ENCODE assay signal across 17 mouse cellular contexts in genomic region chr12:64389766-64390445, GRCm38 (mm10).
DNase-seq lines count a peak whose midpoint lies in the region; ATAC-seq and TF ChIP-seq lines count a peak whose summit lies in the region.
"Had no signal": no experiment of that assay in that cellular context is flagged by ENCODE, and none has a peak within 500 bp of the region (broad histone marks: within the 10 kb centered on the region; RNA-seq: fewer than 3 reads in every experiment).

No protein-coding gene starts in this region.

- H3K4me3 ChIP-seq in forebrain, embryonic 13.5 days = no peak overlapping the region
- H3K4me3 ChIP-seq in forebrain, postnatal 0 days (ENCODE audit: low read depth, low read length) = no peak overlapping the region
- no peak overlapping the region for H3K4me3 ChIP-seq in heart, embryonic 14.5 days (ENCODE audit: control insufficient read depth in 1 of 2, insufficient read depth in 1 of 2, low read depth in 1 of 2, low read length in 2 of 2)
- H3K4me3 ChIP-seq in heart, adult 2 months = no peak overlapping the region
- H3K4me3 ChIP-seq in limb, embryonic 11.5 days (ENCODE audit: low read depth, low read length) = no peak overlapping the region
- no peak overlapping the region for H3K4me3 ChIP-seq in limb, embryonic 10.5 days
- H3K4me3 ChIP-seq: liver, embryonic 13.5 days; midbrain, embryonic 15.5 days had no signal

- WGBS in forebrain, embryonic 13.5 days = 75% methylated on average over 9 of the region's 9 CpGs
- 69% methylated on average over 9 of the region's 9 CpGs for WGBS in forebrain, postnatal 0 days
- WGBS in heart, embryonic 14.5 days = 21% methylated on average over 9 of the region's 9 CpGs
- WGBS in heart, adult 2 months = 41% methylated on average over 9 of the region's 9 CpGs
- 72% methylated on average over 9 of the region's 9 CpGs for WGBS in limb, embryonic 11.5 days
- 77% methylated on average over 9 of the region's 9 CpGs for WGBS in limb, embryonic 10.5 days

- no peaks in the 10 kb centered on the region for H3K9me3 ChIP-seq in forebrain, embryonic 13.5 days (replicated peaks)
- H3K9me3 ChIP-seq in forebrain, postnatal 0 days (ENCODE audit: low read length) = no peaks in the 10 kb centered on the region
- H3K9me3 ChIP-seq in heart, embryonic 14.5 days (ENCODE audit: control insufficient read depth, low read length) = no peaks in the 10 kb centered on the region
- no peaks in the 10 kb centered on the region for H3K9me3 ChIP-seq in limb, embryonic 11.5 days (ENCODE audit: control insufficient read depth, low read length)
- no peaks in the 10 kb centered on the region for H3K9me3 ChIP-seq in limb, embryonic 10.5 days (replicated peaks)
- H3K9me3 ChIP-seq: liver, embryonic 13.5 days; midbrain, embryonic 15.5 days had no signal

- H3K27ac ChIP-seq in forebrain, embryonic 13.5 days = no peak overlapping the region
- H3K27ac ChIP-seq in forebrain, postnatal 0 days (ENCODE audit: low read depth, low read length) = no peak overlapping the region
- 0 out of 4 replicates have a peak overlapping the region, but pooled peaks of 1 of the 2 experiments have one; percentile 14 for H3K27ac ChIP-seq in heart, embryonic 14.5 days (replicated peaks in 1 of 2; ENCODE audit: control insufficient read depth in 1 of 2, insufficient read depth in 1 of 2, low read depth in 2 of 2, low read length in 2 of 2)
- H3K27ac ChIP-seq in heart, adult 2 months = no peak overlapping the region
- no peak overlapping the region for H3K27ac ChIP-seq in limb, embryonic 11.5 days (replicated peaks; ENCODE audit: low read depth, low read length)
- H3K27ac ChIP-seq in limb, embryonic 10.5 days = no peak overlapping the region
- H3K27ac ChIP-seq: kidney, postnatal 0 days; liver, embryonic 13.5 days; macrophage; midbrain, embryonic 15.5 days had no signal

- ATAC-seq in forebrain, embryonic 13.5 days = peak; percentile 41; the same call in 1 of the 2 replicates
- no peak for ATAC-seq in forebrain, postnatal 0 days
- peak; percentile 43; the same call in 1 of the 2 replicates for ATAC-seq in heart, embryonic 14.5 days (ENCODE audit: insufficient number of reproducible peaks, insufficient read depth, low FRiP score, low read depth)
- 0 out of 2 replicates have a peak, but pooled peaks have one; percentile 31 for ATAC-seq in limb, embryonic 11.5 days (ENCODE audit: insufficient number of reproducible peaks, low FRiP score, low TSS enrichment, low read depth)
- ATAC-seq: hindbrain, embryonic 16.5 days; midbrain, embryonic 15.5 days had no signal

- no peaks in the 10 kb centered on the region for H3K27me3 ChIP-seq in forebrain, embryonic 13.5 days
- no peaks in the 10 kb centered on the region for H3K27me3 ChIP-seq in forebrain, postnatal 0 days (ENCODE audit: insufficient read depth, low read length)
- H3K27me3 ChIP-seq in heart, embryonic 14.5 days (ENCODE audit: control insufficient read depth, insufficient read depth, low read length) = no peaks in the 10 kb centered on the region
- H3K27me3 ChIP-seq in heart, adult 2 months (ENCODE audit: control insufficient read depth, insufficient read depth, low read length) = no peaks in the 10 kb centered on the region
- H3K27me3 ChIP-seq in limb, embryonic 11.5 days (ENCODE audit: control insufficient read depth, insufficient read depth, low read length) = no peaks in the 10 kb centered on the region
- H3K27me3 ChIP-seq in limb, embryonic 10.5 days (ENCODE audit: low read depth, poor library complexity, severe bottlenecking) = no peaks in the 10 kb centered on the region
- H3K27me3 ChIP-seq: liver, embryonic 13.5 days; midbrain, embryonic 15.5 days had no signal

- no peak for DNase-seq in forebrain, postnatal 0 days
- no peak for DNase-seq in heart, adult 2 months
- no peak for DNase-seq in limb, embryonic 11.5 days (ENCODE audit: low spot score)
- DNase-seq in limb, embryonic 10.5 days (ENCODE audit: low spot score) = no peak
- DNase-seq in brain, embryonic 14.5 days (ENCODE audit: low read depth) = peak; percentile 32
- DNase-seq: adrenal gland, adult 2 months; gastrocnemius, postnatal 36 days; kidney, adult 11 months; layer of hippocampus, postnatal 36 days; liver, embryonic 13.5 days; thymus, postnatal 4 days had no signal

- no peak overlapping the region for H3K4me2 ChIP-seq in forebrain, embryonic 13.5 days
- H3K4me2 ChIP-seq in forebrain, postnatal 0 days (ENCODE audit: low read depth) = no peak overlapping the region
- H3K4me2 ChIP-seq in heart, embryonic 14.5 days (ENCODE audit: low read length) = 0 out of 2 replicates have a peak overlapping the region, but pooled peaks have one; percentile 16
- H3K4me2 ChIP-seq in limb, embryonic 11.5 days (ENCODE audit: low read depth, severe bottlenecking) = no peak overlapping the region
- H3K4me2 ChIP-seq: liver, embryonic 13.5 days; midbrain, embryonic 15.5 days had no signal

- intact Hi-C loops in heart, adult 2 months (cut with DNase I) = no loop called here

- H3K4me1 ChIP-seq in forebrain, embryonic 13.5 days = no peaks in the 10 kb centered on the region
- no peaks in the 10 kb centered on the region for H3K4me1 ChIP-seq in forebrain, postnatal 0 days (ENCODE audit: insufficient read depth)
- peaks cover 0 to 7% of the 10 kb centered on the region in 2 experiments; a peak in 1 of 4 replicates for H3K4me1 ChIP-seq in heart, embryonic 14.5 days (ENCODE audit: control insufficient read depth in 2 of 2, insufficient read depth in 2 of 2, low read length in 2 of 2)
- no peaks in the 10 kb centered on the region for H3K4me1 ChIP-seq in heart, adult 2 months (ENCODE audit: control insufficient read depth, insufficient read depth, low read length)
- no peaks in the 10 kb centered on the region for H3K4me1 ChIP-seq in limb, embryonic 11.5 days (ENCODE audit: control insufficient read depth, insufficient read depth, low read length)
- H3K4me1 ChIP-seq in limb, embryonic 10.5 days = 0 out of 2 replicates have a peak, but pooled peaks cover 5% of the 10 kb centered on the region
- H3K4me1 ChIP-seq: liver, embryonic 13.5 days had no signal

- no peaks in the 10 kb centered on the region for H3K36me3 ChIP-seq in forebrain, embryonic 13.5 days (ENCODE audit: poor library complexity, severe bottlenecking)
- H3K36me3 ChIP-seq in forebrain, postnatal 0 days (ENCODE audit: insufficient read depth) = no peaks in the 10 kb centered on the region
- no peaks in the 10 kb centered on the region for H3K36me3 ChIP-seq in heart, embryonic 14.5 days (ENCODE audit: control insufficient read depth, insufficient read depth, low read length)
- H3K36me3 ChIP-seq in heart, adult 2 months (ENCODE audit: control insufficient read depth, insufficient read depth, low read length) = no peaks in the 10 kb centered on the region; the same call in 1 of the 2 replicates
- no peaks in the 10 kb centered on the region for H3K36me3 ChIP-seq in limb, embryonic 11.5 days (ENCODE audit: control insufficient read depth, insufficient read depth, low read length)
- H3K36me3 ChIP-seq in limb, embryonic 10.5 days = no peaks in the 10 kb centered on the region
- H3K36me3 ChIP-seq: liver, embryonic 13.5 days; midbrain, embryonic 15.5 days had no signal

- no peak for TF ChIP-seq POLR2A in heart, adult 2 months (IDR thresholded peaks at IDR 0.05; ENCODE audit: insufficient read depth, low read depth, low read length)
- no peak for TF ChIP-seq POLR2A in brain, embryonic 14.5 days (IDR thresholded peaks at IDR 0.05; ENCODE audit: borderline replicate concordance, extremely low read depth, insufficient read depth, insufficient read length, poor library complexity, severe bottlenecking)

- no peak for TF ChIP-seq EP300 in heart, adult 2 months (IDR thresholded peaks at IDR 0.05; ENCODE audit: insufficient read depth, low read depth, low read length)

- H3K79me2 ChIP-seq in heart, adult 2 months (replicated peaks; ENCODE audit: control insufficient read depth, insufficient read depth, low read length) = no peaks in the 10 kb centered on the region

- no peak overlapping the region for H3K9ac ChIP-seq in forebrain, embryonic 13.5 days
- no peak overlapping the region for H3K9ac ChIP-seq in forebrain, postnatal 0 days
- H3K9ac ChIP-seq in heart, embryonic 14.5 days (ENCODE audit: low read length) = no peak overlapping the region
- H3K9ac ChIP-seq in heart, adult 2 months (ENCODE audit: low read depth, low read length) = no peak overlapping the region
- no peak overlapping the region for H3K9ac ChIP-seq in limb, embryonic 11.5 days (ENCODE audit: low read length)
- H3K9ac ChIP-seq: liver, embryonic 13.5 days; midbrain, embryonic 15.5 days had no signal

- no peak for TF ChIP-seq CTCF in forebrain, postnatal 0 days (IDR thresholded peaks at IDR 0.05; ENCODE audit: low read depth)
- TF ChIP-seq CTCF in heart, adult 2 months (IDR thresholded peaks at IDR 0.05) = no peak
- no peak for TF ChIP-seq CTCF in brain, embryonic 14.5 days (IDR thresholded peaks at IDR 0.05; ENCODE audit: borderline replicate concordance, extremely low read depth, insufficient read depth, insufficient read length)
